Mouse (Mus musculus) megakaryocyte, embryonic 14.5 days (primary cell): ENCODE results near the gene Ttll6. TPM values are rescaled to one million over a fixed set of nuclear protein-coding genes. Genes with fewer than 3 reads are reported as not detected.
A peak's percentile ranks its signal among the peaks of the same experiment; 100 is the strongest.

ENCODE experiments used
- H3K27me3 ChIP-seq: replicated peaks from 2 replicates; pipeline ENCODE3; 2012; ENCODE audit warnings: inconsistent platforms
- H3K36me3 ChIP-seq: replicated peaks from 2 replicates; pipeline ENCODE3; 2012; ENCODE audit warnings: low read length, inconsistent platforms, mixed read lengths
- H3K4me1 ChIP-seq: 2 replicates; pipeline ENCODE4 v1.6.1; 2012; ENCODE audit warnings: inconsistent platforms
- H3K4me3 ChIP-seq: replicated peaks from 2 replicates; pipeline ENCODE3; 2012; ENCODE audit warnings: moderate library complexity, mild to moderate bottlenecking, inconsistent platforms
- H3K9me3 ChIP-seq: 2 replicates; pipeline ENCODE4 v1.6.1; 2012; ENCODE audit warnings: inconsistent platforms
- FLI1 ChIP-seq: IDR thresholded peaks from 2 replicates; pipeline ENCODE4 v1.6.1; 2012; ENCODE audit warnings: low read length, inconsistent platforms, mixed read lengths
- GATA1 ChIP-seq: IDR thresholded peaks from 3 replicates; pipeline ENCODE4 v1.6.1; 2012; ENCODE audit warnings: mixed read lengths, low read length, inconsistent platforms, borderline replicate concordance
- polyA plus RNA-seq: library from polyadenylated mRNA; stranded (reverse); fragments of >175 nt; gene quantifications from 2 replicates; pipeline ENCODE4 v1.2.3, GENCODE M21; 2012; ENCODE audit warnings: low replicate concordance; ENCODE audit not compliant: insufficient read depth

The Ttll6 gene
- polyA plus RNA-seq, 1 experiment: not detected

GRCm38 (mm10) chr11:96203182-96203788 is 69.7 kb downstream of the Ttll6 start:
- Histone ChIP-seq H3K4me1 (peaks cover 32% of the 10 kb centered on the region), H3K27me3 (peaks cover 95% of the 10 kb centered on the region), H3K9me3 (no peaks in the 10 kb centered on the region), H3K4me3 (peak overlapping the region; percentile 86), H3K36me3 (no peaks in the 10 kb centered on the region)
- TF ChIP-seq FLI1: no peak
- TF ChIP-seq GATA1: no peak

- Histone ChIP-seq H3K4me3 (no peak overlapping the region), H3K9me3 (no peaks in the 10 kb centered on the region), H3K27me3 (peaks cover 95% of the 10 kb centered on the region), H3K4me1 (peaks cover 32% of the 10 kb centered on the region), H3K36me3 (no peaks in the 10 kb centered on the region)
- TF ChIP-seq GATA1 (no peak), FLI1 (no peak)
Observed at GRCm38 (mm10) chr11:96203789-96204186, 70.2 kb downstream of the Ttll6 start.

GRCm38 (mm10) chr11:96204351-96204750 is 70.8 kb downstream of the Ttll6 start:
- TF ChIP-seq GATA1 (no peak), FLI1 (no peak)
- no peaks in the 10 kb centered on the region for H3K36me3 ChIP-seq
- no peaks in the 10 kb centered on the region for H3K9me3 ChIP-seq
- no peak overlapping the region for H3K4me3 ChIP-seq
- H3K27me3 ChIP-seq: peaks cover 96% of the 10 kb centered on the region
- H3K4me1 ChIP-seq: peaks cover 32% of the 10 kb centered on the region

- Histone ChIP-seq H3K4me3 (peak overlapping the region; percentile 69), H3K27me3 (peaks cover 89% of the 10 kb centered on the region), H3K36me3 (no peaks in the 10 kb centered on the region), H3K4me1 (peaks cover 23% of the 10 kb centered on the region), H3K9me3 (no peaks in the 10 kb centered on the region)
- TF ChIP-seq FLI1 (no peak), GATA1 (no peak)
Observed at GRCm38 (mm10) chr11:96205426-96206131, 72.0 kb downstream of the Ttll6 start.

Other genes starting within 250 kb of the Ttll6 start
- gene B4galnt2, start 218.9 kb upstream of the Ttll6 start, polyA plus RNA-seq: 0.15 and 2.7 TPM in 2 replicates
- gene Igf2bp1, start 127.8 kb upstream of the Ttll6 start, polyA plus RNA-seq: 0.06 TPM in 1 of 2 replicates, not detected in the other
- gene Gip, start 109.2 kb upstream of the Ttll6 start, polyA plus RNA-seq: not detected in 2 replicates
- gene Snf8, start 98.9 kb upstream of the Ttll6 start, polyA plus RNA-seq: 21.3 and 146 TPM in 2 replicates
- 12.1 and 13.8 TPM in 2 replicates for gene Ube2z, start 68.4 kb upstream of the Ttll6 start, polyA plus RNA-seq
- 305 and 325 TPM in 2 replicates for gene Atp5g1, start 58.1 kb upstream of the Ttll6 start, polyA plus RNA-seq
- not detected in 2 replicates for gene Calcoco2, start 21.8 kb upstream of the Ttll6 start, polyA plus RNA-seq
- gene Hoxb13, start 60.5 kb downstream of the Ttll6 start, polyA plus RNA-seq: not detected in 2 replicates
- gene Hoxb9, start 137.7 kb downstream of the Ttll6 start, polyA plus RNA-seq: 0.09 TPM in 1 of 2 replicates, not detected in the other
- gene Hoxb8, start 148.1 kb downstream of the Ttll6 start, polyA plus RNA-seq: not detected in 2 replicates
- not detected in 2 replicates for gene Hoxb7, start 152.8 kb downstream of the Ttll6 start, polyA plus RNA-seq
- not detected in 2 replicates for gene Hoxb6, start 158.7 kb downstream of the Ttll6 start, polyA plus RNA-seq
- gene Hoxb5, start 169.6 kb downstream of the Ttll6 start, polyA plus RNA-seq: not detected in 2 replicates
- 1.5 and 4.5 TPM in 2 replicates for gene Hoxb4, start 184.5 kb downstream of the Ttll6 start, polyA plus RNA-seq
- 0.21 and 1.2 TPM in 2 replicates for gene Hoxb3, start 189.5 kb downstream of the Ttll6 start, polyA plus RNA-seq
- gene Hoxb2, start 216.7 kb downstream of the Ttll6 start, polyA plus RNA-seq: not detected in 2 replicates
- gene Hoxb1, start 232.0 kb downstream of the Ttll6 start, polyA plus RNA-seq: 0.12 TPM in 1 of 2 replicates, not detected in the other